Mouse (Mus musculus): ENCODE results near the gene Foxi3. TPM values are rescaled to one million over a fixed set of nuclear protein-coding genes. Genes with fewer than 3 reads are reported as not detected.

Gene Foxi3
- not detected for total RNA-seq (2021)
- long read RNA-seq, experiment 1 = 0 reads
- long read RNA-seq, experiment 2 = 0 reads

- DNase-seq (ENCODE audit: low spot score in 2 of 2) = no peak
Measured at GRCm38 (mm10) chr6:70956285-70956912, at the start of gene Foxi3. Foxi3 (plus strand) TSS chr6:70956531.

- DNase-seq (ENCODE audit: low spot score in 2 of 2) = no peak
Measured at GRCm38 (mm10) chr6:70909572-70909971, 46.8 kb upstream of the Foxi3 start.

GRCm38 (mm10) chr6:70910285-70910684 is 46.0 kb upstream of the Foxi3 start:
- no peak for DNase-seq (ENCODE audit: low spot score in 2 of 2)

GRCm38 (mm10) chr6:70911668-70912395 is 44.5 kb upstream of the Foxi3 start:
- no peak for DNase-seq (ENCODE audit: low spot score in 2 of 2)

GRCm38 (mm10) chr6:70912396-70912765 is 44.0 kb upstream of the Foxi3 start:
- DNase-seq (ENCODE audit: low spot score in 2 of 2) = no peak

GRCm38 (mm10) chr6:70918827-70919226 is 37.5 kb upstream of the Foxi3 start, which contains the start of gene Tex37:
Tex37 (minus strand) TSS chr6:70918927.
- DNase-seq (ENCODE audit: low spot score in 2 of 2) = no peak

GRCm38 (mm10) chr6:70921274-70922074 is 34.9 kb upstream of the Foxi3 start:
- DNase-seq (ENCODE audit: low spot score in 2 of 2) = no peak

GRCm38 (mm10) chr6:70931801-70932200 is 24.5 kb upstream of the Foxi3 start:
- DNase-seq (ENCODE audit: low spot score in 2 of 2) = no peak

GRCm38 (mm10) chr6:70953274-70953673 is 3.1 kb upstream of the Foxi3 start:
- DNase-seq (ENCODE audit: low spot score in 2 of 2) = no peak

- no peak for DNase-seq (ENCODE audit: low spot score in 2 of 2)
Measured at GRCm38 (mm10) chr6:70954040-70954439, 2.3 kb upstream of the Foxi3 start.

GRCm38 (mm10) chr6:70955291-70955800 is 985 bp upstream of the Foxi3 start:
- DNase-seq (ENCODE audit: low spot score in 2 of 2) = no peak

GRCm38 (mm10) chr6:70955841-70956240 is 490 bp upstream of the Foxi3 start:
- no peak for DNase-seq (ENCODE audit: low spot score in 2 of 2)

GRCm38 (mm10) chr6:70956936-70957335 is 605 bp downstream of the Foxi3 start:
- peak in 1 of 2 experiments; percentile 3 for DNase-seq (ENCODE audit: low spot score in 2 of 2)

- DNase-seq (ENCODE audit: low spot score in 2 of 2) = no peak
Measured at GRCm38 (mm10) chr6:70957341-70957940, 1.1 kb downstream of the Foxi3 start.

GRCm38 (mm10) chr6:70964116-70964830 is 7.9 kb downstream of the Foxi3 start:
- DNase-seq (ENCODE audit: low spot score in 2 of 2) = no peak

- no peak for DNase-seq (ENCODE audit: low spot score in 2 of 2)
Measured at GRCm38 (mm10) chr6:70965694-70966093, 9.4 kb downstream of the Foxi3 start.

GRCm38 (mm10) chr6:70967422-70967821 is 11.1 kb downstream of the Foxi3 start:
- no peak for DNase-seq (ENCODE audit: low spot score in 2 of 2)

GRCm38 (mm10) chr6:70968291-70968690 is 12.0 kb downstream of the Foxi3 start:
- DNase-seq (ENCODE audit: low spot score in 2 of 2) = no peak

- no peak for DNase-seq (ENCODE audit: low spot score in 2 of 2)
Measured at GRCm38 (mm10) chr6:70973066-70973465, 16.7 kb downstream of the Foxi3 start.

- no peak for DNase-seq (ENCODE audit: low spot score in 2 of 2)
Measured at GRCm38 (mm10) chr6:70981036-70981435, 24.7 kb downstream of the Foxi3 start.

- DNase-seq (ENCODE audit: low spot score in 2 of 2) = no peak
Measured at GRCm38 (mm10) chr6:70982416-70982815, 26.1 kb downstream of the Foxi3 start.

Measured in adrenal gland, postnatal 4 days (tissue).